ENCODE assay signal across 27 mouse cellular contexts in genomic region chr12:110726428-110726827, GRCm38 (mm10). TPM values are rescaled to one million over a fixed set of nuclear protein-coding genes. Genes with fewer than 3 reads are reported as not detected.
"Had no signal": no experiment of that assay in that cellular context is flagged by ENCODE, and none has a peak within 500 bp of the region (broad histone marks: within the 10 kb centered on the region; RNA-seq: fewer than 3 reads in every experiment).

No protein-coding gene starts in this region.

- DNase-seq: kidney, adult 9 months; kidney, postnatal 25 days; layer of hippocampus, adult 9-11 months; liver, embryonic 13.5 days; lung, embryonic 14.5 days; lung, postnatal 36 days; midbrain, embryonic 14.5 days; thymus, adult 18-20 months; thymus, postnatal 36 days had no signal

- H3K9me3 ChIP-seq: limb, embryonic 10.5 days; limb, embryonic 13.5 days; liver, embryonic 13.5 days had no signal

- H3K4me1 ChIP-seq: limb, embryonic 13.5 days had no signal

- H3K4me2 ChIP-seq: limb, embryonic 13.5 days; liver, embryonic 13.5 days; lung, embryonic 14.5 days; midbrain, embryonic 11.5 days had no signal

- H3K4me3 ChIP-seq: layer of hippocampus, adult 2 months; limb, embryonic 10.5 days; limb, embryonic 13.5 days; liver, embryonic 13.5 days had no signal

- H3K9ac ChIP-seq: limb, embryonic 13.5 days; liver, embryonic 13.5 days; lung, embryonic 14.5 days had no signal

- H3K36me3 ChIP-seq: limb, embryonic 10.5 days; limb, embryonic 13.5 days; liver, embryonic 13.5 days had no signal

- ATAC-seq: lung, postnatal 0 days had no signal

- H3K27ac ChIP-seq: kidney, postnatal 0 days; layer of hippocampus, adult 2 months; limb, embryonic 10.5 days; limb, embryonic 13.5 days; liver, embryonic 13.5 days had no signal

RNA-seq across cellular contexts. Expression of gene 1700001K19Rik, which starts 44.0 kb away (rescaled TPM):
- total RNA-seq: layer of hippocampus, adult 2 months; layer of hippocampus, postnatal 25 days; left cerebral cortex, adult 18-20 months; left cerebral cortex, postnatal 25 days; liver, adult 2 months; midbrain, postnatal 0 days had no signal
- polyA plus RNA-seq: kidney, postnatal 0 days; large intestine, adult 2 months; limb, embryonic 10.5 days; limb, embryonic 13.5 days; liver, adult 2 months; liver, embryonic 13.5 days; liver, embryonic 16.5 days; lung, embryonic 14.5 days; lung, postnatal 0 days; midbrain, embryonic 14.5 days; midbrain, postnatal 0 days; neural tube, embryonic 11.5 days; small intestine, adult 2 months; spleen, adult 2 months; stomach, embryonic 16.5 days; urinary bladder, adult 2 months had no signal
